Mouse (Mus musculus): Measurements from ENCODE around the gene Cmss1.

- TF ChIP-seq GATA1 (IDR thresholded peaks at IDR 0.05; ENCODE audit: borderline replicate concordance, low read length) (no peak), FLI1 (IDR thresholded peaks at IDR 0.05; ENCODE audit: low read length) (no peak)
These were observed 151.1 kb downstream of the Cmss1 start for GRCm38 (mm10) chr16:57455573-57455972.

Data from megakaryocyte, embryonic 14.5 days (primary cell).